Mouse (Mus musculus) left cerebral cortex, adult 2 months (tissue): ENCODE data around the gene Rtn3. TPM values are rescaled to one million over a fixed set of nuclear protein-coding genes. Genes with fewer than 3 reads are reported as not detected.
A peak's percentile ranks its signal among the peaks of the same experiment; 100 is the strongest.
"Not testable (repeated sequence)": the region's sequence is repeated elsewhere in the genome, so short reads cannot be mapped to it uniquely, and the experiment has no call there.

Source experiments
- DNase-seq, 2 experiments: peaks; one replicate each; pipeline ENCODE4 v3.0.0; 2021 to 2022; ENCODE audit warnings: low spot score in 2 of 2, mixed read lengths in 1 of 2; ENCODE audit errors: extremely low spot score in 1 of 2
- H3K27ac ChIP-seq: fragments of 200-600 bp; 2 replicates; pipeline ENCODE4 v1.8.1; 2022
- H3K4me3 ChIP-seq: fragments of 200-600 bp; 2 replicates; pipeline ENCODE4 v1.8.1; 2022
- CTCF ChIP-seq: fragments of 200-600 bp; IDR thresholded peaks from 2 replicates; pipeline ENCODE4 v1.8.1; 2022; ENCODE audit warnings: antibody characterized with exemption, mild to moderate bottlenecking, moderate library complexity
- intact Hi-C: fragments of 180-260 bp; cut with DNase I; formaldehyde crosslinking; loops from one replicate; pipeline ENCODE4 v1.15.1; 2025
- total RNA-seq, 2 experiments: library from RNA; stranded (reverse); gene quantifications; 2 replicates each; pipeline ENCODE4 v1.2.3; 2021

The Rtn3 gene
- total RNA-seq, 2 experiments from 2014 or later: 792 to 823 TPM

DNA sequence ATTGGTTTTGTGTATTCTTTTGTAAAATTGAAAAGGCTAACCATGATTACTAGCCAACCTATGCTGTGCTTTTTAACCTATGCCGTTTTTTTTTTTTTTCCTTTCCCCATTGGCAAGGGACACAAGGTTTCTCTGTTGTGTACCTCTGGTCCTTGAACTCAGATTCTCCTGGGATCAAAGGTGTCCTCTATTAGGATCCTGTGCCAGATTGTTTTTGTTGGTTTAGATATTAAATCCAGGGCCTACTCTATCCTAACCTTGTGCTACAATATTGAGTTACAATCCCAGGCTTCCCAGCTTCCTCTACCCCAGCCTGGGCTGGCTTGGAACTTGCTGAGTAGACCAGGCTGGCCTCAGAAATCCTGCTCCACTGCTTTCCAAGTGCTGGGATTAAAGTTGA lies 17.6 kb upstream of the Rtn3 start:
- TF ChIP-seq CTCF: no peak
- no peak for DNase-seq
- intact Hi-C loops: no loop called here
- H3K27ac ChIP-seq: no peak overlapping the region
- no peak overlapping the region for H3K4me3 ChIP-seq

DNA sequence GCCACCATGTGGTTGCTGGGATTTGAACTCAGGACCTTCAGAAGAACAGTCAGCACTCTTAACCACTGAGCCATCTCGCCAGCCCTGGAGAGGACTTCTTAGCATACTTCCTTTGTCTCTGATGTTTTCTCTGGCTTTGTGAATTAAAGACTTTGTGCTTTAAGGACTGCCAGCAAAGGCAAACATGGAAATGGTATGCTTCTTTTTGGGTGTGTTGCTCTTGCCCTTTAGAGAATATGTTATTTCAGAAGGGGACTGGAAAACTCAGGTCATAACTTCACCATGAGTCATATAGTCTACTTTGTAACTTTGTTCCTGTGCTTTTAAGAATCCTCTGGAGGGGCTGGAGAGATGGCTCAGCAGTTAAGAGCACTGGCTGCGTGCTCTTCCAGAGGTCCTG lies 15.7 kb upstream of the Rtn3 start:
- Histone ChIP-seq H3K27ac (no peak overlapping the region), H3K4me3 (no peak overlapping the region)
- intact Hi-C loops: no loop called here
- no peak for TF ChIP-seq CTCF
- no peak for DNase-seq

DNA sequence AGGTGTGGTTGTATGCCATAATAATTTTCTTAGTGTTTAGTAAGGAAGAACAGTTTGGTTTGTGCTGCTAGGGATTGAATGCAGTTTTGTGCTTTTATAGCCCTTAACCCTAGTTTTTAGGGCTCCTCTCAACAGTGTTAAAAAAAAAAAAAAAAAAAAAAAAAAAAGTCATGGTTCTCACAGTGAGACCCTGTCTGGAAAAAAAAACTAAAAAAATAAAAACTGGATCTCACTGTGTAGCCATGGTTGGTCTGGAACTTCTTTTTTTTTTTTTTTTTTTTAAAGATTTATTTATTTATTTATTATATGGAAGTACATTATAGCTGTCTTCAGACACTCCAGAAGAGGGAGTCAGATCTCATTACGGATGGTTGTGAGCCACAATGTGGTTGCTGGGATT lies 13.0 kb upstream of the Rtn3 start:
- DNase-seq, H3K4me3 ChIP-seq, H3K27ac ChIP-seq, intact Hi-C loops: not testable (repeated sequence)

DNA sequence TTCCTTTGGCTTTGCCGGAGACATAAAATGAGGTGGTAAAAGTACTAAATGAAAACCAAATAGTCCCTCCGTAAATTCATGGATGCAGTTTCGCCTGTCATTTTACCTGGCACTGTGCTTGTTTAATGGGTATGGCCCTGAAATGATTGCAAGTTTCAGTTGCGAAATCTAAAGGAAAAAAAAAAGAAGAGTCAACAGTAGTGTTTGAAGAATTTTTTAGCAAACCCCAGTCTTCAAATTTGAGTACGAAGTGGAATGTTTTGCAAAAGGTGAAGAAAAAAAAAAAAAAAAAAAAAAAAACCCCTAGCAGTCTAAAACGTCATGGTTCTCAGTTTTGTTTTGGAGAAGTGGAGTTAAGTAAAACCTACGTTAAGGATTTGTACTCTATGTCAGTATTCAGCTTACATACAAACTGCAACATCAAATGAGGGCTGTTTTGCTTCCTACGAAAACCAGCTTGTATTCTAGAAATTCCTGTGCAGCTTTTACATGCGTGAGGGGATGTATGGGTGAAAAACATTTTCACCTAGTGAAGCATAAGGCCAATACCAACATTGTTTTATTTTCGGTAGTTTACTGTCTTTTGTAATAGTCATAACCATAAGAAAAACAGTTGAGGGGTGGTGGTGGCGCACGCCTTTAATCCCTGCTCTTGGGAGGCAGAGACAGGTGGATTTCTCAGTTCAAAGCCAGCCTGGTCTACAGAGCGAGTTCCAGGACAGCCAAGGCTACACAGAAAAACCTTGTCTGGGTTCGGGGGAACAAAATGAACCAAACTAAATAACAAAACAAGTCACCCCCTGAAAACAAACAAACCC lies 12.3 kb upstream of the Rtn3 start:
- Histone ChIP-seq H3K27ac (peak overlapping the region; percentile 99), H3K4me3 (peak overlapping the region; percentile 76)
- no peak for DNase-seq
- intact Hi-C loops: no loop called here
- no peak for TF ChIP-seq CTCF

DNA sequence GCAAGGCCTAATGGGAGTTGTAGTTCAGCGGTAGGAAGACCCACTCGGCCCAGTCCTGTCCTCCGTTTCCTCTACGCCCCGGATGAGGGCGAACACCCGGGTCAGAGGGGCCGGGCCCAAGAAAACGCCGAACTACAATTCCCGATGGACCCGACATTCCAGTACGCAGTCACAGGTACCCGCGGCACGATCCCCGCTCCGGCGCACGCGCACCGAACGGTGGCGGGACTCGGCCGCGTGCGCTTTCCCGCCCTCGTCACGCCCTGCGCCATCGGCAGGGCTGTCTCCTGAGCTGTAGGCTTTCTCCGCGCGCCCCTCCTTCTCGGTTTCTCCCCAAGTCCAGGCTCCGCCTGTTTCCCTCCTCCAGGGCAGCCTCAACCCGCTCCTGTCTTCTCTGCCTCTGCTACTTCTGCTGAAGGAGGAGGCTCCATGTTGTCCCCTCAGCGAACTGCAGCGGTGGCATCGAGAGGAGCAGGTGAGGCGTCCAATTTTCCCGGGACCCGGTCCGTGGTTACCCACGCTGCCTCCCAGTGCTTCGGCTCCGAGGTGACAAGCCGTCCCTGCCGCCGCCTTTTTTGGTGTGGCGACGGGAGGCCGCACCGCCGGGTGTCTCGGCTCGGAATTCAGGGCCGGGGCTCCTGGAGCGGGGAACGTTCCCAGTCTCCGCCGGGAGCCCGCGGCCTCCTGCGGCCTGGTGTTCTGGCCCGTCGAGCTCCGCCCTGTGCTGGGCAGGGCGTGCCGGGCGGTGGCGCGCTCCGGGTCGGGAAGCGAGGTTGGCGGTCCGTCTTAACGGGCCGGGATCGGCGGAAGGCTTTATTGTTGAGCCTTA lies 11.3 kb upstream of the Rtn3 start:
- intact Hi-C loops: loop anchor here (1.0 kb wide), 1 partner anchor 11 kb away; the partner anchor contains the start of gene Rtn3
- TF ChIP-seq CTCF: no peak; the same call in 1 of the 2 replicates
- peak overlapping the region; percentile 76 for H3K4me3 ChIP-seq
- peak overlapping the region; percentile 99 for H3K27ac ChIP-seq
- peak; percentile 97 to 98 for DNase-seq

- Histone ChIP-seq H3K27ac (peak within 1 kb of the TSS; percentile 99), H3K4me3 (peak within 1 kb of the TSS; percentile 76)
- DNase-seq: no peak
- intact Hi-C loops: loop anchor here (1.0 kb wide), 1 partner anchor 10 kb away; the partner anchor contains the start of gene Rtn3
- no peak for TF ChIP-seq CTCF
These were observed 10.5 kb upstream of the Rtn3 start, which contains the start of gene Atl3 for GRCm38 (mm10) chr19:7493352-7494186. Gene Atl3, plus strand, starts transcription at chr19:7494040.

DNA sequence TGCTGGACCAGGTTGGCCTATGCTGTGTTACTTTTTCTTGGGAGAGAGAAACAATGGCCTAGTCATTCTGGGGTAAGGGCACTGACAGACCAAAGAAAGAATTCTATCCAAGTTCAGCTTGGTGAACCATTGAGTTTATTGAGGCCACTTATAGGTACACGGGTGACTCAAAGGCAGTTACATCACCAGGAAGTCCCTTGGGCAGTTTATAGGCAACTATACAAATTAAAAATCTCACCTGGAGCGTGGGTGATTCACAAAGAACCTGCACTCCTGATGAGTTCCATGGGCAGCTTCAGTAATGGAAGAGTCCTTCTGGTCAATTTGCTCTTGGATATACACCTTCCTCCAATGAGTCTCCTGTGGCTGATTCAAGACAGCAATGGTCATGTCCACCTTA lies 9.6 kb upstream of the Rtn3 start:
- no peak overlapping the region for H3K27ac ChIP-seq
- intact Hi-C loops: no loop called here
- DNase-seq: no peak
- no peak for TF ChIP-seq CTCF
- no peak overlapping the region for H3K4me3 ChIP-seq

GRCm38 (mm10) chr19:7491960-7492359 lies 8.9 kb upstream of the Rtn3 start:
- Histone ChIP-seq H3K4me3 (no peak overlapping the region), H3K27ac (no peak overlapping the region)
- intact Hi-C loops: no loop called here
- no peak for DNase-seq
- TF ChIP-seq CTCF: no peak

GRCm38 (mm10) chr19:7487680-7488079 lies 4.6 kb upstream of the Rtn3 start:
- no peak for TF ChIP-seq CTCF
- intact Hi-C loops: no loop called here
- Histone ChIP-seq H3K27ac (no peak overlapping the region), H3K4me3 (no peak overlapping the region)
- no peak for DNase-seq

- no peak for DNase-seq
- Histone ChIP-seq H3K27ac (peak overlapping the region; percentile 97), H3K4me3 (peak overlapping the region; percentile 96)
- TF ChIP-seq CTCF: no peak
- intact Hi-C loops: no loop called here
These were observed 995 bp upstream of the Rtn3 start for GRCm38 (mm10) chr19:7484076-7484475.

DNA sequence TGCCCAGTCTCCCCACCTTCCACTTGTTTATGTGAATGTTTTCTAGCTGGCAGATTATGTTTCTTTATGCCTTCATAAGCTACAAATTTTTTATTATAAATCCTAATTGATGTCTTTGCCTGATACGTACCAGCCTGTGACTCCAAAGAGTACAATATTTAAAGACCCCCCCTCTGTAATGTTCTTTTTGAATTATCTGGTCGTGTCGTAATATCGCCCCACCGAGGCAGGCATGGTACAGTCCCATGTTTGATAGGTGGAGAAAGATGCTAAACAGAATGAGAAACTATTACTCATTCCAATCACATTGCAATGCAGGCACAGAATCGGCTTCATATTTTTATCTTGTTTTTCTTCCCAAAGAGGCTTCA lies 416 bp upstream of the Rtn3 start:
- peak overlapping the region; percentile 96 for H3K4me3 ChIP-seq
- no peak; the same call in 1 of the 2 replicates for TF ChIP-seq CTCF
- DNase-seq: peak; percentile 34 to 54
- H3K27ac ChIP-seq: peak overlapping the region; percentile 97
- intact Hi-C loops: loop anchor here (1.0 kb wide), 1 partner anchor 11 kb away; the partner anchor contains the start of gene Atl3

DNA sequence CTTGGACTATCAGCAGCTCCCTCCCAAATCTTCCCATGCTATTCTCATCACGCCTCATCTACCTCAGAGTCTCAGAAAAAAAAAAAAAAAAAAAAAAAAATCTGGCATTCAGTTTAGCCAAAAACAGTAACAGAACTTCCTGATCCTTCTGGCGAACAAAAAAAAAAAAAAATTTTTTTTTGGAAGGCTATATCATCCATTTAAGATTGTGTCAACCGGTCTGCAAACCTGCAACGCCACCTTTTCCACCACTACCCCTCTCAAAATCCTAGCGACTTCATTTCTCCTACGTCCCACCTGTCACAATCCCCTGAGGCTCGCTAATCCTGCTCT lies 849 bp downstream of the Rtn3 start:
- Histone ChIP-seq H3K27ac (peak overlapping the region; percentile 97), H3K4me3 (peak overlapping the region; percentile 96)
- intact Hi-C loops: no loop called here
- no peak for DNase-seq
- no peak for TF ChIP-seq CTCF
